Mouse (Mus musculus) Patski (cell line): Measurements from ENCODE around the gene Zbtb40. TPM values are rescaled to one million over a fixed set of nuclear protein-coding genes. Genes with fewer than 3 reads are reported as not detected.

Source experiments
- ATAC-seq: fragments of 100-300 bp; one replicate; pipeline ENCODE4 v1.8.0; 2021
- CTCF ChIA-PET: fragments of 350-600 bp; sonication (Branson Sonifier 250); formaldehyde crosslinking; loops from one replicate; lab custom pipeline; 2022; ENCODE audit warnings: inconsistent platforms; lab: Charles Lee
- POLR2A ChIA-PET: fragments of 350-600 bp; sonication (Branson Sonifier 250); formaldehyde crosslinking; loops from one replicate; lab custom pipeline; 2022; ENCODE audit warnings: antibody characterized with exemption, inconsistent platforms; lab: Charles Lee
- DNase-seq: peaks from one replicate; pipeline ENCODE4 v3.0.0-alpha.2; 2011; ENCODE audit warnings: low read depth, low spot score
- H3K27me3 ChIP-seq: fragments of 371-371 bp; one replicate; pipeline ENCODE4 v1.5.1; 2021
- CTCF ChIP-seq: fragments of 100-300 bp; IDR thresholded peaks from one replicate; pipeline ENCODE4 v1.5.1; 2021
- in situ Hi-C: fragments of 300-500 bp; cut with MboI; formaldehyde crosslinking; loops from 3 replicates; pipeline ENCODE4 v1.11.1; 2018; ENCODE audit warnings: low pct_unique_long_range_greater_than_20kb, mixed read lengths
- polyA plus RNA-seq: library from polyadenylated mRNA; unstranded; gene quantifications from one replicate; pipeline ENCODE4 v1.2.3, GENCODE M21; 2021

The Zbtb40 gene
- polyA plus RNA-seq, 1 experiment from 2014 or later = 6.0 TPM

DNA sequence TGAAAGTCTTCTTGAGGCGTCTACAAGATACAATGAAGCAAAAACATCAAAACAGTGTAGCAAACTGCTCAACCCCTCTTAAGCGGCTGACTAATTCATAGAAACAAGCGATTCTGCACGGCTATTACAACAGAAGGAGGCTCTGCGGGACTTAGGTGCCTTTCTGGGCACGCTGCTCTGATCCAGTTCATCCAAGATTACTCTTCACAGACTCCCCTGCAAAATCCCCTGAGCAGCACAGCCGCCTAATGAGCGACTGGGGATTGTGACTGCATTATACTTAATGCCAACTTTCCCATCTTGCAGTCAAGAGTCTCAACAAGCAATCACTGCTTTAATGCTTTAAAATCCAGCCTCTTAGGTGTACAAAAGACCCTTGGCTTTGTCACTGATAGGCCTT lies 10.5 kb downstream of the Zbtb40 start:
- in situ Hi-C loops = no loop called here
- TF ChIP-seq CTCF = no peak
- H3K27me3 ChIP-seq = no peaks in the 10 kb centered on the region
- no peak for ATAC-seq
- CTCF ChIA-PET = no interaction called here
- no peak for DNase-seq
- POLR2A ChIA-PET = no interaction called here

- CTCF ChIA-PET = no interaction called here
- in situ Hi-C loops = no loop called here
- no peak for ATAC-seq
- no peak for DNase-seq
- TF ChIP-seq CTCF = no peak
- POLR2A ChIA-PET = no interaction called here
- H3K27me3 ChIP-seq = no peaks in the 10 kb centered on the region
Observed at GRCm38 (mm10) chr4:137033115-137033887, 15.3 kb downstream of the Zbtb40 start.

DNA sequence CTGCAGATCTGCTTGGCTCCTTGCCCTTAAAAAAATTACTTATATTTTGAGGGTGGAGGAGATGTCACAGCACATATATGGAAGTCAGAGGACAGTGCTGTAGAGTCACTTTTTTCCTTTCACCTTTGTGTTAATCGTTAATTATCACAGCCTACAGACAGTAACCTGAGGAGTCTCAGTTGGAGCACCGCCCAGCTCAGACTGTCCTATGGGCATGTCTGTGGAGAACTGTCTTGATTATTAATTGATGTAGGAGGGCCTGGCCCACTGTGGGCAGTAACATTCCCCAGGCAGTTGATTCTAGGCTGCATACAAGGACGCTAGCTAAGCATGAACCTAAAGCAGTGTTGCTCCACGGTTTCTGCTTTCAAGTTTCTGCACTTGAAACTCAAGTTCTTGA lies 16.1 kb downstream of the Zbtb40 start:
- in situ Hi-C loops = no loop called here
- ChIA-PET CTCF (no interaction called here), POLR2A (no interaction called here)
- TF ChIP-seq CTCF = no peak
- DNase-seq (no peak), ATAC-seq (no peak)
- no peaks in the 10 kb centered on the region for H3K27me3 ChIP-seq

DNA sequence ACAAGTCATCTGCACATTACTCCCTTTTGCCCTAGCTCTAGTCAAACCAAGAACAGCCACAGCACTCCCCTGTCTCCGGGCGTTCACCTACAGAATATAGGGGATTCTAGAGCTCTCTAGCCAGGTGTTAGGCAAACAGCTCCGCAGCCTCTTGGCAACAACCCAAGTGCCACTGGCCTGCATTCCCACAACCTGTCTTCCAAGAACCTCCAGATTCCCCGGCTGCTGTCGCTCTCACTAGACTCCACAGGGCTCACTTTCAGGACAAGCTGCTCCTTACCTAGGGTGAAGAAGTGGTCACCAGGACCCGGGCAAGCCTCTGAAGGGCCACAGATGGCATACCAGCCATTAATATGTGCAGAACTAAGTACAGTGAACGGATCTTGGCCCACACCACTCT lies 17.3 kb downstream of the Zbtb40 start:
- ChIA-PET CTCF (no interaction called here), POLR2A (no interaction called here)
- in situ Hi-C loops = no loop called here
- DNase-seq (no peak), ATAC-seq (no peak)
- no peaks in the 10 kb centered on the region for H3K27me3 ChIP-seq
- no peak for TF ChIP-seq CTCF

GRCm38 (mm10) chr4:137029348-137029747 lies 19.3 kb downstream of the Zbtb40 start:
- ChIA-PET POLR2A (no interaction called here), CTCF (interaction anchor here (1.3 to 2.0 kb wide), 2 partner anchors 10 to 18 kb away, joined by 3 to 5 read pairs; partner anchors contain the start of gene Zbtb40)
- DNase-seq (no peak), ATAC-seq (no peak)
- H3K27me3 ChIP-seq = no peaks in the 10 kb centered on the region
- no peak for TF ChIP-seq CTCF
- in situ Hi-C loops = no loop called here

DNA sequence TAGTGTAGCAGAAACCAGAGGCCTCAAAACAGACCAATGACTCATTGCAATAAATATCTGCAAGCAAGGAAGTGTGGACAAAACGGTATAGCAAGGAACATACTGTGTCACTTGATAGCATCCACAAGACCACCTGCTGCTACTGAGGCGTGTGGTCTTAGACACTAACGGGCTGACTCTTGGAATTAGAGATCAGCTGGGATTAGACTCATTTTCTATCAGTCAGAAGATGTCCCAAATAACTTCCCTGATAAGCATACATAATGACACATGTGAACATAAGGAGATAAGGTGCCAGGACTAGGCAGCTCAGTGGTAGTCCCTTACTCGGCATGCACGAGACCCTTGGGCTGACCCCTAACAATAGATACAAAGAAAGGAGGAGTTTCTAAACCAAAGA lies 21.6 kb downstream of the Zbtb40 start:
- TF ChIP-seq CTCF = no peak
- ChIA-PET CTCF (no interaction called here), POLR2A (no interaction called here)
- ATAC-seq (no peak), DNase-seq (no peak)
- in situ Hi-C loops = no loop called here
- H3K27me3 ChIP-seq = no peaks in the 10 kb centered on the region

- ATAC-seq (no peak), DNase-seq (no peak)
- POLR2A ChIA-PET = no interaction called here
- in situ Hi-C loops = no loop called here
- no peaks in the 10 kb centered on the region for H3K27me3 ChIP-seq
- CTCF ChIA-PET = no interaction called here
- no peak for TF ChIP-seq CTCF
Observed at GRCm38 (mm10) chr4:137025570-137025969, 23.0 kb downstream of the Zbtb40 start.

GRCm38 (mm10) chr4:137025133-137025532 lies 23.5 kb downstream of the Zbtb40 start:
- no peak for TF ChIP-seq CTCF
- ChIA-PET POLR2A (no interaction called here), CTCF (no interaction called here)
- no peaks in the 10 kb centered on the region for H3K27me3 ChIP-seq
- no peak for DNase-seq
- in situ Hi-C loops = no loop called here
- ATAC-seq = no peak

DNA sequence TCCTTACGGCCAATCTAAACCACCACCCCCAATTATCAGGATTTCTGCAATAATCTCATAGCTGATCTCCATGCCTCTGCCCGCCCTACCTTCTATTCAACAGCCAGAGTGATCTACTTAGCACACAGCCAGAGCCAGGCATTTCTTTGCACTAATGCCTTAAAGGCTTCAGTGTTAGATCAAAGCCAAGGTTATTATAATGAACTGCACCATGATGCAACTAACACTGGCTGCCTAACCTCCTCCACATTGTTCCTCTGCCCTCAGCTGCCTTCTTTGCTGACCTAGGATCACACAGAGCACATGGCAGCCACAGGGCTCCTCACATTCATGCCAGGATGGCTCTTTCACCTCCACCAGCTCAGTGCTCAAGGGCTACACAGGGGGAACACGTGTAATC lies 28.5 kb downstream of the Zbtb40 start:
- ChIA-PET POLR2A (no interaction called here), CTCF (no interaction called here)
- H3K27me3 ChIP-seq = no peaks in the 10 kb centered on the region
- in situ Hi-C loops = no loop called here
- DNase-seq = no peak
- TF ChIP-seq CTCF = no peak
- ATAC-seq = no peak

- POLR2A ChIA-PET = interaction anchor here (0.6 kb wide), 1 partner anchor 16 kb away, joined by 3 read pairs; no protein-coding TSS in a partner anchor
- ATAC-seq (no peak), DNase-seq (no peak)
- in situ Hi-C loops = no loop called here
- TF ChIP-seq CTCF = no peak
- CTCF ChIA-PET = no interaction called here
- H3K27me3 ChIP-seq = no peaks in the 10 kb centered on the region
Observed at GRCm38 (mm10) chr4:137015934-137016333, 32.7 kb downstream of the Zbtb40 start.

- H3K27me3 ChIP-seq = no peaks in the 10 kb centered on the region
- ChIA-PET POLR2A (interaction anchor here (0.6 kb wide), 1 partner anchor 15 kb away, joined by 3 read pairs; no protein-coding TSS in a partner anchor), CTCF (no interaction called here)
- DNase-seq (no peak), ATAC-seq (no peak)
- TF ChIP-seq CTCF = no peak
- in situ Hi-C loops = no loop called here
Observed at GRCm38 (mm10) chr4:137015476-137015856, 33.1 kb downstream of the Zbtb40 start.
